Mouse (Mus musculus) kidney, embryonic 14.5 days (tissue): ENCODE measurements around the gene Foxk2. TPM values are rescaled to one million over a fixed set of nuclear protein-coding genes. Genes with fewer than 3 reads are reported as not detected.
A peak's percentile ranks its signal among the peaks of the same experiment; 100 is the strongest.

Experiments
- ATAC-seq: fragments of 200-750 bp; cut with Nextera tagmentation; 2 replicates; pipeline ENCODE4 v1.8.0; 2017; ENCODE audit warnings: moderate number of reproducible peaks, mild to moderate bottlenecking, moderate TSS enrichment, moderate library complexity; ENCODE audit not compliant: low FRiP score, low TSS enrichment
- H3K27ac ChIP-seq: fragments of 300-500 bp; sonication (generic); 2 replicates; pipeline ENCODE4 v1.5.1; 2014; ENCODE audit warnings: low read depth, mild to moderate bottlenecking, low read length, moderate library complexity, mixed read lengths
- H3K27me3 ChIP-seq: fragments of 300-500 bp; sonication (generic); 2 replicates; pipeline ENCODE4 v1.6.1; 2014; ENCODE audit warnings: mild to moderate bottlenecking, low read length; ENCODE audit not compliant: control insufficient read depth, insufficient read depth
- H3K36me3 ChIP-seq: fragments of 300-500 bp; sonication (generic); 2 replicates; pipeline ENCODE4 v1.6.1; 2014; ENCODE audit warnings: low read length, mixed read lengths; ENCODE audit not compliant: control insufficient read depth, insufficient read depth
- H3K4me1 ChIP-seq: fragments of 300-500 bp; sonication (generic); 2 replicates; pipeline ENCODE4 v1.6.1; 2014; ENCODE audit warnings: low read length, mixed read lengths; ENCODE audit not compliant: control insufficient read depth, insufficient read depth
- H3K4me2 ChIP-seq: fragments of 300-500 bp; sonication (generic); replicated peaks from 2 replicates; pipeline ENCODE4 v1.6.1; 2014; ENCODE audit warnings: low read depth, mild to moderate bottlenecking, low read length
- H3K4me3 ChIP-seq: fragments of 300-500 bp; sonication (generic); 2 replicates; pipeline ENCODE4 v1.5.1; 2014; ENCODE audit warnings: mild to moderate bottlenecking, low read length
- H3K9ac ChIP-seq: fragments of 300-500 bp; sonication (generic); 2 replicates; pipeline ENCODE4 v1.6.1; 2014; ENCODE audit warnings: low read depth, mild to moderate bottlenecking, low read length, moderate library complexity
- H3K9me3 ChIP-seq: fragments of 300-500 bp; sonication (generic); 2 replicates; pipeline ENCODE4 v1.6.1; 2016; ENCODE audit warnings: low read length; ENCODE audit not compliant: control insufficient read depth
- WGBS: fragments of 180-500 bp; shearing (Covaris S2); extraction: QIAGEN DNeasy Blood & Tissue Kit; methylation state at CpG from one replicate; pipeline ENCODE4 v1.1.7; 2014; 5-methylcytosine and 5-hydroxymethylcytosine counted together
- polyA plus RNA-seq: library from polyadenylated mRNA; unstranded; fragments of >200 nt; fragmentation: Nextera tagmentation; extraction: Ambion mirVana; gene quantifications from 2 replicates; pipeline ENCODE4 v1.2.1, GENCODE M21; 2014

Gene Foxk2
- polyA plus RNA-seq, 1 experiment from 2014 or later, result 10.5 TPM

DNA sequence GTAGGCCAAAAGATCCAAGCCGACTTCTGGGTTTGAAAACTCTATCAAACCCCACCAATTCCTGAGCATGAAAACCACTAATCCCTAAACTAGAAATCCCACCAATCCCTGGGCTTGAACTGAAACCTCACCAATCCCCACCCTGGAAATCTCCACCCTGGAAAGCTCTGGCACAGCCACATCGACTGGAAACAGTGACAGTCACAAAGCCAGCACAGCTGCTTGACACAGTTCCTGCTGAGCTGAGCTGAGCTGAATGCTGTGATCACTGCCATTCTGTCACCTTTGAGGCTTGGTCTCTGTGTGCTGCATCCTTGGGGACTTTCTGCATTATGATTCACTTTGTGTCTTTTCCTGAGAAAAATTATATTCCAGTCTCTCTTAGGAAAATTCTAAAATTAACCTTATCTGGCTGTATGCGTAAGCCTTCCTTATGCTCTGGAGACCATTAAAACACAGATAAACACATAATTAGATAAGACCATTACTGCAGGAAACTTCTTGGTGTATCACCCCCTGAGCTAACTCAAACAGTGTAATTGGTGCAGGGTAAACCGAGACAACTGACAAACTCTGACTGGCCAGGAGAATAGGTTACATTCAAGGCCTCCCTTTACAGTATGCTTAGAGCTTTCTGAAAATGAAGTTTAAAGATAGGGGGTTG is 28.0 kb upstream of the Foxk2 start:
- Histone ChIP-seq H3K4me3 (no peak overlapping the region), H3K9me3 (no peaks in the 10 kb centered on the region), H3K36me3 (peaks cover 5% of the 10 kb centered on the region), H3K27me3 (no peaks in the 10 kb centered on the region), H3K4me1 (peaks cover 16% of the 10 kb centered on the region), H3K9ac (no peak overlapping the region), H3K27ac (no peak overlapping the region), H3K4me2 (no peak overlapping the region)
- no peak for ATAC-seq
- WGBS, result 60% methylated on average over 4 of the region's 4 CpGs

DNA sequence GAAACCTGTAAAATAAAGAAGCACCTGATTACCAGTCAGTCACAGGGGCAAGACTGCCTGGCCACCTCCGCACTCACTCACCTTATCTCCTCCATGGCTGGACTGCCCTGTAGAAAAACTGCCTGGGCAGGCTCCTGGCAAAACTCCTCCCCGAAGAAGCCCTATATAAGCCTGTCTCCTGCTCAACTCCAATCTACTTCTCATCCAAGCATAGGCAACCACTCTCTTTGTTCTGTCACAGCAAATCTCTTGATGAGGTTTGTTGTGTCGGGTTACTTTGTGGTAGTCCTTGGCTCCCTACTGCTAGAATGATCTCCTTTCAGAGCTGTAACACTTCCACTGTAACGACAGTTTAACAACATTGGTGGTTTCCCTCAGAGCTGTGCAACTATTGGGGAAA is 27.1 kb upstream of the Foxk2 start:
- no peak for ATAC-seq
- Histone ChIP-seq H3K36me3 (no peaks in the 10 kb centered on the region), H3K9me3 (no peaks in the 10 kb centered on the region), H3K4me1 (peaks cover 15% of the 10 kb centered on the region), H3K4me3 (no peak overlapping the region), H3K4me2 (no peak overlapping the region), H3K9ac (no peak overlapping the region), H3K27ac (no peak overlapping the region), H3K27me3 (no peaks in the 10 kb centered on the region)
- WGBS, result 34% methylated on average over 4 of the region's 4 CpGs

DNA sequence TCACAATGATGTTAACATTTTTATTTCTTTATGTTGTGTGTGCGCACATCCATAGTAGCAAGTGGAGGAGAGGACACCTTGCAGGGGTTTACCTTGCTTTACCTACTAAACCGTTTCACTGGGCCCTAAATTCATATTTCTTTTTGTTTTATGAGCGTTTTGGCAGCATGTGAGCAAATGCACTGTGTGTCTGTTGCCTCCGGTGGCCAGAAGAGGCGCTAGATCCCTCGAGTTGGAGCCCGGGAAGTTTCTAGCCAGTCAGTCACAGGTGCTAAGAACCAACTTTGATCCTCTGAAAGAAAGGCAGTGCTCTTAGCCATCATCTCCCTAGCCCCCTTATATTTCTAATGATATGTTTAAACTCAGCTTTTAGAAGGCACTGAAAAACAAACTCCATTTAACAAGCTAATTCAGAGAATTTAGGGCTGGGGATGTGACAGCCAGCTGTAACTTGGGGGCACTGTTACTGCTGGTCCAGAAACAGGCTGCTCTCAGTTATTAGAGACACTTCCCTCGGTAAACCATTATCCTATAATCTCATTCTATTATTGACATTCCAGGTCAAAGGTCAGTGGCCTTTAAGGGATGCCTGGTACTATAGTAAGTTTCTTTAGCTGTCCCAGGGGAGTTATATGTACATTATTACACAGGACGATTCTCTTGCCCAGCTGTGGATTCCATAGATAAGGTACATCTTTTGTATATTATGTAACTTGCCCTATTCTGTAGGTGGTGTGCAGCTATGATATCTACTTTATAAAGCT is 24.1 kb upstream of the Foxk2 start:
- Histone ChIP-seq H3K4me1 (0 out of 2 replicates have a peak, but pooled peaks cover 7% of the 10 kb centered on the region), H3K27me3 (no peaks in the 10 kb centered on the region), H3K27ac (peak overlapping the region; percentile 100; the same call in 1 of the 2 replicates), H3K36me3 (peaks cover 17% of the 10 kb centered on the region), H3K9me3 (no peaks in the 10 kb centered on the region), H3K4me2 (peak overlapping the region; percentile 47), H3K4me3 (peak overlapping the region; percentile 92; the same call in 1 of the 2 replicates), H3K9ac (no peak overlapping the region)
- ATAC-seq, result no peak
- WGBS, result 33% methylated on average over 9 of the region's 9 CpGs

GRCm38 (mm10) chr11:121236564-121237344 is 23.0 kb upstream of the Foxk2 start, which contains the start of gene Narf:
Narf (plus strand) TSS chr11:121237253.
- H3K4me1 ChIP-seq, result 0 out of 2 replicates have a peak, but pooled peaks cover 7% of the 10 kb centered on the region
- H3K9me3 ChIP-seq, result no peaks in the 10 kb centered on the region
- H3K9ac ChIP-seq, result peak within 1 kb of the TSS; percentile 78
- peak within 1 kb of the TSS; percentile 92 for H3K4me3 ChIP-seq
- peak within 1 kb of the TSS; percentile 100 for H3K27ac ChIP-seq
- peak within 1 kb of the TSS; percentile 62 for H3K4me2 ChIP-seq
- no peaks in the 10 kb centered on the region for H3K27me3 ChIP-seq
- WGBS, result under 1% methylated on average over 50 of the region's 50 CpGs
- peak; percentile 100 for ATAC-seq
- peaks cover 19% of the 10 kb centered on the region for H3K36me3 ChIP-seq

GRCm38 (mm10) chr11:121237345-121238128 is 22.3 kb upstream of the Foxk2 start:
- H3K9me3 ChIP-seq, result no peaks in the 10 kb centered on the region
- H3K4me3 ChIP-seq, result peak overlapping the region; percentile 92
- peak overlapping the region; percentile 62 for H3K4me2 ChIP-seq
- H3K9ac ChIP-seq, result peak overlapping the region; percentile 78
- peak overlapping the region; percentile 89 for H3K27ac ChIP-seq
- peaks cover 26% of the 10 kb centered on the region for H3K36me3 ChIP-seq
- WGBS, result 4% methylated on average over 28 of the region's 28 CpGs
- 0 out of 2 replicates have a peak, but pooled peaks cover 7% of the 10 kb centered on the region for H3K4me1 ChIP-seq
- no peaks in the 10 kb centered on the region for H3K27me3 ChIP-seq
- peak; percentile 61 for ATAC-seq

GRCm38 (mm10) chr11:121239669-121240068 is 20.1 kb upstream of the Foxk2 start:
- no peak for ATAC-seq
- 97% methylated on average over 2 of the region's 2 CpGs for WGBS
- no peaks in the 10 kb centered on the region for H3K9me3 ChIP-seq
- no peak overlapping the region for H3K4me3 ChIP-seq
- peaks cover 46% of the 10 kb centered on the region for H3K36me3 ChIP-seq
- H3K27ac ChIP-seq, result no peak overlapping the region
- H3K4me2 ChIP-seq, result no peak overlapping the region
- H3K4me1 ChIP-seq, result 0 out of 2 replicates have a peak, but pooled peaks cover 7% of the 10 kb centered on the region
- no peak overlapping the region for H3K9ac ChIP-seq
- H3K27me3 ChIP-seq, result no peaks in the 10 kb centered on the region

- Histone ChIP-seq H3K27ac (no peak overlapping the region), H3K4me3 (no peak overlapping the region), H3K4me1 (no peaks in the 10 kb centered on the region), H3K4me2 (no peak overlapping the region), H3K9ac (no peak overlapping the region), H3K27me3 (no peaks in the 10 kb centered on the region), H3K36me3 (peaks cover 95% of the 10 kb centered on the region), H3K9me3 (no peaks in the 10 kb centered on the region)
- ATAC-seq, result no peak
- 91% methylated on average over 8 of the region's 8 CpGs for WGBS
Measured at GRCm38 (mm10) chr11:121250196-121250595, 9.6 kb upstream of the Foxk2 start.

DNA sequence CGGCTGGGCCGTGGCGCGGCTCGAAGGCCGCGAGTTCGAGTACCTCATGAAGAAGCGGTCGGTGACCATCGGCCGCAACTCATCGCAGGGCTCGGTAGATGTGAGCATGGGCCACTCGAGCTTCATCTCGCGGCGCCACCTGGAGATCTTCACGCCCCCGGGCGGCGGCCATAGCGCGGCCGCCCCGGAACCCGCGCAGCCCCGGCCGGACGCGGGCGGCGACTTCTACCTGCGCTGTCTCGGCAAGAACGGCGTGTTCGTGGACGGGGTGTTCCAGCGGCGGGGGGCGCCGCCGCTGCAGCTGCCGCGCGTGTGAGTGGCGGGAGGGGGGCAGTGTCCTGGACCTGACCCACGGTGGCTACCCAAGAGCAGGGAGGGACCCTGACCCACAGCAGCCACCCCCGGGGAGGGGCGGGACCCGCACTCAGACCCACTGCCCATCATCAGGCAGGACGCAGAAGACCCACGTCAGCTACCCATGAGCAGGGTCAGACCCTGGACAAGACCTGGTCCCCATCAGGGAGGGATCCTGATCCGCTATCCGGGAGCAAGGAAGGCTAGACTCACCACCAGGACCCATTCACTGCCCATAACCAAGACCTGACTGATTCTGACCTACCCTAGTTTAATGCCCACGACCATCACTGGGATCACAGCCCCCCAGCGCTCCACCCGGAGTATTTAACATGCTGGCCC is 569 bp downstream of the Foxk2 start:
- Histone ChIP-seq H3K9ac (peak overlapping the region; percentile 93), H3K36me3 (peaks cover 30% of the 10 kb centered on the region), H3K27me3 (no peaks in the 10 kb centered on the region), H3K4me2 (peak overlapping the region; percentile 93), H3K4me1 (peaks cover 20% of the 10 kb centered on the region), H3K9me3 (no peaks in the 10 kb centered on the region), H3K27ac (peak overlapping the region; percentile 44), H3K4me3 (peak overlapping the region; percentile 84)
- ATAC-seq, result peak; percentile 14; the same call in 1 of the 2 replicates
- WGBS, result 0% methylated on average over 50 of the region's 60 CpGs
